ENCODE assay signal across 8 mouse cellular contexts in the genomic region with DNA sequence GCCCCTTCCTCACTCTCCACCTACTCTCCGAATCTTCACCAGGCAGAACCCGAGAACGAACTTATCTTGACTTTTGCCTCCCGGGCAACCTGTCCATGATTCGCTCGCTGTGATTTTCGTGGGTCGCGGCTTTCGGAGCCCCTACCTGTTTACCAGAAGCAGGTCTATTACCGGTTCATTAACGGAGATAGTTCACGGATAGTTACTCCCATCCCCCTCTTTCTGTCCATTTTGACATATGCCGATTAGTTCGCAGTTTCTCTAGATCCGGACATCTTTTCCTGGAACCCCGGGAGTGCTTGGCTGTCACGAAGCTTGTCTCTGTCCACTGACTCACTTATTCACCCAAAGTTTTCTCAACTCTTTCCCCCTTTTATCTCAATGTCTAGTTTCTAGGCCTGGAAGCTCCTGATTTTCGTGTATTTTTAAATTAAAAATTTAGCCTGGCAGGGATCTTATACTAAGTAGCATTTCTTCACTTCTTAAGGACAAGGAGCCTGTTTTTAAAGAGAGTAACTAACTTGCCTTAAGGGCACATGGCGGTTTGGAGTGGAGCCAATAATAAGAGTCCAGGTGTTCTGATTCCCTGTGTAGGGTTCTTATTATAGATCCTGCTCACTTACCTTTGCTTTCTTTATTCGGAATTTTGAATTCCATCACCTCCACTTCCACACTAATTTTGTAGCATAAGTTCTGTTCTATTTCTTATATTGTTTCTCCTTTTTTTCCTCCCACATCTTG. TPM values are rescaled to one million over a fixed set of nuclear protein-coding genes. Genes with fewer than 3 reads are reported as not detected.
DNase-seq lines count a peak whose midpoint lies in the region; ATAC-seq and TF ChIP-seq lines count a peak whose summit lies in the region.

No protein-coding gene starts in this region.

- H3K27ac ChIP-seq in heart, embryonic 11.5 days (ENCODE audit: low read depth, low read length) = peak overlapping the region; percentile 84
- peak overlapping the region; percentile 89 for H3K27ac ChIP-seq in hindbrain, embryonic 10.5 days
- peak overlapping the region; percentile 90 for H3K27ac ChIP-seq in liver, postnatal 0 days (ENCODE audit: low read depth)

- 5% methylated on average over 21 of the region's 21 CpGs for WGBS in heart, embryonic 11.5 days (ENCODE audit: insufficient replicate concordance)
- WGBS in hindbrain, embryonic 10.5 days = 8% methylated on average over 21 of the region's 21 CpGs
- WGBS in liver, postnatal 0 days (ENCODE audit: insufficient replicate concordance) = 5% methylated on average over 21 of the region's 21 CpGs

- H3K4me3 ChIP-seq in heart, embryonic 11.5 days (ENCODE audit: low read depth, low read length) = peak overlapping the region; percentile 95
- peak overlapping the region; percentile 93 for H3K4me3 ChIP-seq in G1E (ENCODE audit: low read depth, low read length)
- H3K4me3 ChIP-seq in hindbrain, embryonic 10.5 days = peak overlapping the region; percentile 93
- H3K4me3 ChIP-seq in liver, postnatal 0 days (ENCODE audit: low read depth, low read length) = peak overlapping the region; percentile 91

- H3K36me3 ChIP-seq in heart, embryonic 11.5 days (ENCODE audit: control insufficient read depth, insufficient read depth, low read length) = no peaks in the 10 kb centered on the region
- peaks cover 39% of the 10 kb centered on the region for H3K36me3 ChIP-seq in G1E (replicated peaks)
- H3K36me3 ChIP-seq in hindbrain, embryonic 10.5 days = peaks cover 10% of the 10 kb centered on the region; the same call in 1 of the 2 replicates
- no peaks in the 10 kb centered on the region for H3K36me3 ChIP-seq in liver, postnatal 0 days (replicated peaks; ENCODE audit: insufficient read depth, low read length)

- TF ChIP-seq CTCF in G1E (IDR thresholded peaks at IDR 0.05; ENCODE audit: low read depth, low read length) = no peak
- no peak for TF ChIP-seq CTCF in liver, postnatal 0 days (IDR thresholded peaks at IDR 0.05; ENCODE audit: low read depth)

- intact Hi-C loops in heart, postnatal 36 days (cut with DNase I) = no loop called here

- peak overlapping the region; percentile 83 for H3K4me2 ChIP-seq in heart, embryonic 11.5 days
- peak overlapping the region; percentile 99 for H3K4me2 ChIP-seq in liver, postnatal 0 days (ENCODE audit: low read depth, low read length)

- no peaks in the 10 kb centered on the region for H3K27me3 ChIP-seq in heart, embryonic 11.5 days (ENCODE audit: control insufficient read depth, insufficient read depth, low read length)
- no peaks in the 10 kb centered on the region for H3K27me3 ChIP-seq in G1E (ENCODE audit: insufficient read depth, low read length)
- no peaks in the 10 kb centered on the region for H3K27me3 ChIP-seq in hindbrain, embryonic 10.5 days (ENCODE audit: insufficient read depth, poor library complexity, severe bottlenecking)
- H3K27me3 ChIP-seq in liver, postnatal 0 days (ENCODE audit: insufficient read depth, low read length) = no peaks in the 10 kb centered on the region

- no peaks in the 10 kb centered on the region for H3K9me3 ChIP-seq in heart, embryonic 11.5 days (replicated peaks; ENCODE audit: control insufficient read depth, low read length)
- H3K9me3 ChIP-seq in G1E (replicated peaks) = no peaks in the 10 kb centered on the region
- H3K9me3 ChIP-seq in hindbrain, embryonic 10.5 days = no peaks in the 10 kb centered on the region
- no peaks in the 10 kb centered on the region for H3K9me3 ChIP-seq in liver, postnatal 0 days (ENCODE audit: low read length)

- H3K4me1 ChIP-seq in heart, embryonic 11.5 days (ENCODE audit: control insufficient read depth, insufficient read depth, low read length) = peaks cover 36% of the 10 kb centered on the region
- peaks cover 51% of the 10 kb centered on the region for H3K4me1 ChIP-seq in G1E (ENCODE audit: insufficient read depth, low read depth, low read length)
- H3K4me1 ChIP-seq in hindbrain, embryonic 10.5 days (replicated peaks) = peaks cover 39% of the 10 kb centered on the region
- peaks cover 38% of the 10 kb centered on the region for H3K4me1 ChIP-seq in liver, postnatal 0 days (ENCODE audit: insufficient read depth)

- DNase-seq in heart, postnatal 36 days = no peak
- DNase-seq in G1E (ENCODE audit: low spot score) = peak; percentile 20
- no peak for DNase-seq in hindbrain, embryonic 10.5 days (ENCODE audit: low spot score)
- no peak for DNase-seq in liver, postnatal 0 days
- DNase-seq in right cerebral cortex, postnatal 10 days (ENCODE audit: low spot score in 2 of 2) = no peak
- no peak for DNase-seq in layer of hippocampus, adult 9-11 months
- DNase-seq in MN1 (ENCODE audit: low spot score) = no peak

- H3K9ac ChIP-seq in heart, embryonic 11.5 days (ENCODE audit: low read depth, low read length) = peak overlapping the region; percentile 90
- peak overlapping the region; percentile 88 for H3K9ac ChIP-seq in liver, postnatal 0 days (replicated peaks)

- no peak for TF ChIP-seq EP300 in liver, postnatal 0 days (IDR thresholded peaks at IDR 0.05; ENCODE audit: low read depth)

- ATAC-seq in heart, embryonic 11.5 days (replicated peaks; ENCODE audit: insufficient number of reproducible peaks, low FRiP score, low TSS enrichment) = no peak
- ATAC-seq in G1E (ENCODE audit: extremely low read depth, insufficient number of reproducible peaks, low FRiP score, poor library complexity, severe bottlenecking) = no peak
- no peak for ATAC-seq in liver, postnatal 0 days

RNA-seq across cellular contexts. Expression of gene Snd1, which starts 6.0 kb away (rescaled TPM):
- 87.9 and 91.1 TPM in 2 replicates for polyA plus RNA-seq in heart, embryonic 11.5 days (2014; fragmentation: Nextera tagmentation; extraction: Ambion mirVana)
- total RNA-seq in heart, postnatal 36 days (2021) = 10 to 100 TPM; 75.0 to 78.1 TPM
- 140 and 153 TPM in 2 replicates for total RNA-seq in G1E (2014; fragmentation: Nextera tagmentation)
- total RNA-seq in G1E (2017) = 97.4 and 108 TPM in 2 replicates
- 95.1 and 109 TPM in 2 replicates for polyA plus RNA-seq in G1E (2012)
- polyA plus RNA-seq in hindbrain, embryonic 10.5 days (2016; fragmentation: Nextera tagmentation; extraction: Ambion mirVana) = 112 and 117 TPM in 2 replicates
- polyA plus RNA-seq in liver, postnatal 0 days (2015; fragmentation: Nextera tagmentation; extraction: Ambion mirVana) = 29.7 and 34.9 TPM in 2 replicates

RNA-seq across cellular contexts. Expression of gene Pax4, which starts 31.8 kb away (rescaled TPM):
- not detected in 2 replicates for polyA plus RNA-seq in heart, embryonic 11.5 days (2014; fragmentation: Nextera tagmentation; extraction: Ambion mirVana)
- total RNA-seq in heart, postnatal 36 days (2021) = not detected
- total RNA-seq in G1E (2014; fragmentation: Nextera tagmentation) (not detected in 2 replicates), G1E (2017) (not detected in 2 replicates)
- polyA plus RNA-seq in G1E (2012) = not detected in 2 replicates
- polyA plus RNA-seq in hindbrain, embryonic 10.5 days (2016; fragmentation: Nextera tagmentation; extraction: Ambion mirVana) = not detected in 2 replicates
- polyA plus RNA-seq in liver, postnatal 0 days (2015; fragmentation: Nextera tagmentation; extraction: Ambion mirVana) = not detected in 2 replicates

RNA-seq across cellular contexts. Expression of gene Gcc1, which starts 52.7 kb away (rescaled TPM):
- 4.0 and 4.4 TPM in 2 replicates for polyA plus RNA-seq in heart, embryonic 11.5 days (2014; fragmentation: Nextera tagmentation; extraction: Ambion mirVana)
- total RNA-seq in heart, postnatal 36 days (2021) = 1 to 10 TPM; 9.4 to 9.5 TPM
- total RNA-seq in G1E (2014; fragmentation: Nextera tagmentation) = 5.2 and 5.7 TPM in 2 replicates
- 11.2 and 11.4 TPM in 2 replicates for total RNA-seq in G1E (2017)
- polyA plus RNA-seq in G1E (2012) = 5.5 and 5.9 TPM in 2 replicates
- 11.9 and 13.0 TPM in 2 replicates for polyA plus RNA-seq in hindbrain, embryonic 10.5 days (2016; fragmentation: Nextera tagmentation; extraction: Ambion mirVana)
- polyA plus RNA-seq in liver, postnatal 0 days (2015; fragmentation: Nextera tagmentation; extraction: Ambion mirVana) = 2.8 and 2.9 TPM in 2 replicates

RNA-seq across cellular contexts. Expression of gene Fscn3, which starts 53.3 kb away (rescaled TPM):
- not detected in 2 replicates for polyA plus RNA-seq in heart, embryonic 11.5 days (2014; fragmentation: Nextera tagmentation; extraction: Ambion mirVana)
- not detected for total RNA-seq in heart, postnatal 36 days (2021)
- total RNA-seq in G1E (2014; fragmentation: Nextera tagmentation) = not detected in 2 replicates
- not detected in 2 replicates for total RNA-seq in G1E (2017)
- not detected in 2 replicates for polyA plus RNA-seq in G1E (2012)
- not detected in 2 replicates for polyA plus RNA-seq in hindbrain, embryonic 10.5 days (2016; fragmentation: Nextera tagmentation; extraction: Ambion mirVana)
- polyA plus RNA-seq in liver, postnatal 0 days (2015; fragmentation: Nextera tagmentation; extraction: Ambion mirVana) = 0.06 and 0.11 TPM in 2 replicates

RNA-seq across cellular contexts. Expression of gene Arf5, which starts 57.6 kb away (rescaled TPM):
- polyA plus RNA-seq in heart, embryonic 11.5 days (2014; fragmentation: Nextera tagmentation; extraction: Ambion mirVana) = 243 and 281 TPM in 2 replicates
- total RNA-seq in heart, postnatal 36 days (2021) = 100 to 1,000 TPM; 162 to 164 TPM
- 48.2 and 91.4 TPM in 2 replicates for total RNA-seq in G1E (2014; fragmentation: Nextera tagmentation)
- total RNA-seq in G1E (2017) = 20.7 and 32.2 TPM in 2 replicates
- polyA plus RNA-seq in G1E (2012) = 306 and 433 TPM in 2 replicates
- 302 and 343 TPM in 2 replicates for polyA plus RNA-seq in hindbrain, embryonic 10.5 days (2016; fragmentation: Nextera tagmentation; extraction: Ambion mirVana)
- polyA plus RNA-seq in liver, postnatal 0 days (2015; fragmentation: Nextera tagmentation; extraction: Ambion mirVana) = 272 and 288 TPM in 2 replicates
